Mouse (Mus musculus) retina, postnatal 1 day (tissue): ENCODE measurements around the gene Hipk2.

Source experiments
- DNase-seq: peaks from one replicate; pipeline ENCODE4 v3.0.0-alpha.2; 2012

The Hipk2 gene

GRCm38 (mm10) chr6:38901636-38902035 is 25.7 kb upstream of the Hipk2 start:
- DNase-seq: no peak

DNA sequence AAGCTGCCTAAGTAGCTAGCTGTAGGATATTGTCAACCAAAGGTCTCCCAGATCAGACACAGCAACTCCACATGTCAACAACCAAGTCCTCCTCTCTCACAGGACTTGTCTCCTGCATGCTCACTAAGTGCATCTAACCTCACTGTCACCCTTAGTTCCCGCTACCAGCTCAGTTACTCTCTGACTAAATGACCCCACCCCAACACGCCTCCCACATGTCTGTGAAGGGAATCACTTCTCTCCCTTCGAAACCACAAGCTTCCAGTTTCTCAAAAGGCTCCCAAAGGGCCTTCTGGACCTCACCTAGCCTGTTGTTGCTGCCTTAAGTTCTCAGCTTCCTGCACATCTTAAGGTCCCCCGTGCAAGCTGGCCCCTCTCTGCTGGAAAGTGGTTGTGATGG is 25.2 kb upstream of the Hipk2 start:
- DNase-seq: no peak

DNA sequence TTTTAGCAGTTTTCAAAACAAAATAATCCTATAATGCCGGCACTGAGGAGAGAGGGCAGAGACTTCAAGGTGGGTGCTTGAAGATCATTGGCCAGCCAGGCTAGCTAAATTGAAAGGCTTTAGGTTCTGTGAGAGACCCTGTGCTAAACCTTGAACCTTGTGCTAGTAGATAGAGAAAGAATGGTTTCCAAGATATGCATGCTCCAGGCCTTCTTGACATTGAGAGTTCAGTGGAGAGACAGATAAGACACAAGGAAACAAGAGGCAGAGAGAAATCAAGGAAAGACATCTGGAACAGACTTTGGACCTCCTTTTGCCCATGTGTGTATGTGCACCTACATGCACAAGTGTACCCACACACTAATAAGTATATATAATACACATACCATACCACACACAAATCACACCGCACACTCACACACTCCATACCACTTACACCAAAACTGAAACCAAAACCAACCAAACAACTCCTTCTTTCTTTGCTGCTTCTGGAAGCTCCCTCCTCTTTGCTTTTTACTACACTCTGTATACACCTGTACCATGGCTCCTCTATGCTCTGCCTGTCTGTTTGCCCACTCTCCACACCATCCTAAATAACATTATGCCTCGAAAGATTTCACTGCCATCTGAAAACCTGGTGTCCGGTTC is 24.6 kb upstream of the Hipk2 start:
- DNase-seq: no peak

- DNase-seq: no peak
These were observed 24.1 kb upstream of the Hipk2 start for GRCm38 (mm10) chr6:38900073-38900472.

- DNase-seq: no peak
These were observed 17.6 kb upstream of the Hipk2 start for GRCm38 (mm10) chr6:38893615-38894014.

DNA sequence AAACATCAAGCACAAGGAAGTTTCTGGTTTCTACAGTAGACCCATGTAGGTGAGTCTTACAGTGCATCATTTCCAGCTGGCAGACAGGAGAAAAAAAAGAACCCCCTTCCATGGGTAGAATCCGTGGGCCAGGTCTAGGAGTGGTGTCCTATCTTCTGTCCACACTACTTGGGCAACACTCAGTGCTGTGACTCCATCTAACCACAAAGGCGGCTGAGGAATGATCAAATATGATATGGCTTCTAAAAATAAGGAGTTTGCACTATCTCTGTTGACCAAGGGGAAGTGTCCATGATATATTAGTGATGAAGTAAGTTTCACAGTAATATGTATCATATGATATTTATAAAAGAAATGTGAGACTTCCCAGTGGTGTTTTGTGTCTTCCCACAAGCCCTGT is 16.1 kb upstream of the Hipk2 start:
- no peak for DNase-seq

DNA sequence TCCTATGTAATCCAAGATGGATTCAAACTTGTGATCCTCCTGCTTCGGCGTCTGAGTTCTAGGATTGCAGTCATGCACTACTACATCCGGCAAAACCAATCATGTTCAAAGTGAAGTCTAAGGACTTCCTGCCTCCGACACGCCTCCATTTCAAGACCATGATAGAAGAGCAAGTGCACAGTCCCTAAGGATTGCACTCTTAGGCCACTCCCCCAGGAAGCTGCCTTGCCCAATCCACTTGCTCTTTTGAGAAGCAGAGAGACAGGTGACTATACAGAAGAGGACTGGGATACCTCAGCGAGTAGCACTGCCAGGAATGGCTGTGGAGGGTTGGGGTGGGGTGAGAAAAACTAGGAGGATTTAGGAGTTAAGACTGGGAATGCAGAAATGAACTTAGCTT is 13.2 kb upstream of the Hipk2 start:
- no peak for DNase-seq

DNA sequence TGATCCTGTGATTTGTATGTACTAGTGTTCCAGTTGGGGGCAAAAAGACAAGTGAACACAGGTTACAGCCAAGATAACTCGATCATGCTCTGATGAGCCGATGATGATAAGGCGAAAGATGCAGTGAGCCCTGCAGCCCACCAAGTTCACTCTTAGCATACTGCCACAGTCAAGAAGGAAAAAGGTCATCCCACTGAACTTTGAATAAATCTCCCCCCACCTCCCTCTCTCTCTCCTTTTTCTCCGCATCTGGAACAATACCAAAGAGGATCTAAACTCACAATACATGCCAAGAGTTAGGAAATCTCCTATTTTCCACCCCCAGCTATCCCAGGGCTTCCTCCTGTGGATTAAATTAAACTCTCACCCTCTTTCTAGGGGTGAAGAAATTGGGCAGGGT is 11.5 kb upstream of the Hipk2 start:
- no peak for DNase-seq

DNA sequence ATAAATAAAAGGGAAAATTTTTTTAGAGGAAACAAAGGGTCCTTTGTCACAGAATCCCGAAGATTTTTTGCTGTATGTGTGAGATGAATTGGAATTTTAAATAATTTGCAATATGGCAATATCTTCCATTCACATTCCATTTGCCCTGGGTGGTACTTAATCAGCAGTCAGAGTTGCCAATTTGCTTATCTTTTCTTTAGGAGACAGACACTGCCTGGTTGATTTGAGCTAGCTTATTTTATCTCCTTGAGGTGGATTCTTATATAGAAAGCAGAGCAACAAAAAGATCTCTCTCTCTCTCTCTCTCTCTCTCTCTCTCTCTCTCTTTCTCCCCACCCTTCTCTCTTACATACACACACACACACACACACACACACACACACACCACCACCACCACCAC is 9.2 kb upstream of the Hipk2 start:
- DNase-seq: no peak

DNA sequence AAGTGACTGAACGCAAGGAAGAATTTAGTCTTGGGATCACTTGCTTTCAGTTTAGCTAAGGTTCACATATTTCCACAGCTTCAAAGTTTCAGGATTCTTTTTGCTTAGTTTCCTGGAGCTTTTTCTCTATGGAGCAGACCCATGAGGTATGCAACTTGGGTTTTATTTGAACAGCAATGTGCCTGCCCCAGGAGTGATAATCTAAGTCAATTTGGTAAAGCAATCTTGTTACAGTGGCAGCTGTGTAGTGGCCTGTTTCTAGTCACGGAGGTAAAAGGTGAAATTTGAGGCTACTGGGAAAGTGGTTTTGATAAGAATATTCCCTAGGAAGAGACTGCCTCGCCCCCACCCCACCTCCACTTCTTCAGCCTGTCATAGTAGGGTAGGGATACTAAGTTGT is 8.5 kb upstream of the Hipk2 start:
- DNase-seq: no peak

GRCm38 (mm10) chr6:38882728-38883171 is 6.8 kb upstream of the Hipk2 start:
- no peak for DNase-seq

- no peak for DNase-seq
These were observed 6.0 kb upstream of the Hipk2 start for GRCm38 (mm10) chr6:38881975-38882374.

GRCm38 (mm10) chr6:38881468-38881867 is 5.5 kb upstream of the Hipk2 start:
- no peak for DNase-seq

- DNase-seq: no peak
These were observed 1.7 kb upstream of the Hipk2 start for GRCm38 (mm10) chr6:38877674-38878073.

DNA sequence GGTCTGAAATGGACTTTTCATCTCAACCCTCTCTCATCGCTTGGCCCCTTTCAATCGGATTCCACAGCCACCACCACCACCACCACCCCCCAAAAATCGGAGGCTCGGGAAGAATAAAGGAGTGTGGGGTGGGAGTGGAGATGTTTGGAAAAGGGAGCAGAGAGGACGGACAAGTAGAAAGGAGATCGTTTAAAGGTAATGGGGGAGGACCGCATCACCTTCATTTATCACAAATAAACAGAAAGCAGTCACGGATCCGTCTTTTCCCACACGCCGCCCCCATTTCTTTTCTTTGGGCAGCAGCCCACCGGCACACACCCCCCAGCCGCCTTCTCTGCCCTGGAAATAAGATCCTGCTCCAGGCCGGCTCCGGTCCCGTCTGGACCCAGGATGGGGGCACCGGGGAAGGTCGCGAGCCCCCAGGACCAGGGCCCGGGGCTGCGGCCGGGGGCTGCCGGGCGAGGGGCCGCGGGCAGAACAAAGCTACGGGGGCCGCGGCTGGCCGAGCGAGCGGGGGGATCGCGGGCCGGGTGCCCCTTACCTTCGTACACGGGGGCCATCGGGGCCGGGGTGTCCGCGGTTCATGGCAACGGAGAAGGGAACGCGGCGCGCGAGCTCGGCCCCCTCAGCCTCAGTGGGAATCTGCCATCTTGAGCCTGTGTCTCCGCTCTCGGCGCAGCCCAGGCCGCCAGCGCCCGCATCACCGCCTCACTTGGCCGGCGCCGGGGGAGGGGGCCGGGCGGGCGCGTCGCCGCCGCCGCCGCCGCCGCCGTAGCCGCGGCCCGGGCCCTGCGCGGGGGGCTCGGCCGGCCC is 501 bp downstream of the Hipk2 start, which contains the start of gene Tbxas1:
Tbxas1 (plus strand) TSS at position 147 of the 813 bp plus-strand sequence.
- DNase-seq: peak; percentile 74

DNA sequence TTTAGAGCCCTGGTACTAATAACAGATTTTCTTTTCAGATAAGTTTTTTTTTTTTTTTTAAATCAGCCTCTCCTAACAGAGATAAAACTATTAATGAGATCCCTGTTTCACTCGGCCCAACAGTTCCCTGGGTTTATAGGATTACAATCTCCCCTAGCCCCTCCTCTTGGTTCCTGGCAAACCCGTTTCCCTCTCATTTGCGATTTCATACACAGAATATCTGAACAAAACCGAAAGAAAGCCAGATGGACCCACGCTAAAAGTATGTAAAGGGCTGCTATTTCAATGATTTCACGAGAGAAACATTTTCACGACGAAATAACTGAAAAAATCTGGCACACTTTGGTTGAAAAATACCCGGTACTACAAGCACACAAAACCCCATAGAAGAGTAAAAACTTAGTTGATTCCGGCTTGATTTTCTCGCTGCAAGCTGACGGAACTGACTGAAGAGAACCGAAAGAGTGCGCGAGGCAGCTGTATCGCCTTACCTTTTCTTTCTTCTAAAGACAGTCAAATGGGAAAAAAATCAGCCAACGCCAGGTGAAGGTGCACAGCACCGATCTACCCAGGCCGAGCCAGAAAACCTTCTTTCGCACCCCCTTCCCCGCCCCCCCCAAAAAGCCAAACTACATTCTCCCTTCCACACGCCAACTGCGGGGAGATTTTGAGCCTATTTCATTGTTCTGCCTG is 1.3 kb downstream of the Hipk2 start:
- DNase-seq: peak; percentile 37

GRCm38 (mm10) chr6:38874035-38874434 is 1.9 kb downstream of the Hipk2 start:
- peak; percentile 82 for DNase-seq

- DNase-seq: no peak
These were observed 2.6 kb downstream of the Hipk2 start for GRCm38 (mm10) chr6:38873316-38873715.

DNA sequence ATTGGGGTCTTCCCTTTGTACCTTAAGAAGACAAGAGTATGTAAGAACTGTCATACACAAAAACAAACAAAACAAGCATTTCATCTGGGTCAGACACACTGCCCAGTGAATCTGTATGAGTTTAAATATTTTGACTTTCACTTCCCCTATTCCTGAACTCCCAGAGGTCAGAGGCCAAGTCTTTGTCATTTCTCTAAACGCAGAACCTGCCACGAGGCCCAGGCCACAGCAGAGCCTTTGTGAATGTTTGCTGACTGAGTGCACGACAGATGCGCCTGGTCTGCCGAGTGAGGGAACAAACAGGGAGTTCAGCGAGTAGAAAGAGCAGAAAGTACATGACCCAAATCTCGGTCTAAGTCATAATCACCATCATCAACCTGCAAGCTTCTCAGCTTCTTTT is 4.9 kb downstream of the Hipk2 start:
- peak; percentile 34 for DNase-seq

DNA sequence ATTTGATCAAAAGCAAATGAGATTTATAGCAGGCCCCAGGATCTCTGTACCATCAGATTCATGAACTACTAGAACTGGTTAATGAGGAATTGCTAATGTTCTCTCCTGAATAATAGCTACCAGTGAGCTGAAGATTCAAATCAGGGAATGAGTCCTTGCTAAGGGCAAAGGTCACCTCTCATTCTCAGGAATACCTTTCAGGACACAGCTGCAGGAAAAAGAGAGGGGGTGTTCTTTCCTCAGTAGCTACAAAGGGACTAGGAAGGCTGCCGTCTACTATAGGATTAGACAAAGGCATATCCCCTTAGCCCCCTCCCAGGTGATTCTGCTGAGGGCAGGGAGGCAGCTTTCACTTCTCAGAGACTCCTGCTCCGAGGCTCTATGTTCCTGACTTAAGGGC is 5.9 kb downstream of the Hipk2 start:
- DNase-seq: no peak

- no peak for DNase-seq
These were observed 7.0 kb downstream of the Hipk2 start for GRCm38 (mm10) chr6:38868974-38869373.

DNA sequence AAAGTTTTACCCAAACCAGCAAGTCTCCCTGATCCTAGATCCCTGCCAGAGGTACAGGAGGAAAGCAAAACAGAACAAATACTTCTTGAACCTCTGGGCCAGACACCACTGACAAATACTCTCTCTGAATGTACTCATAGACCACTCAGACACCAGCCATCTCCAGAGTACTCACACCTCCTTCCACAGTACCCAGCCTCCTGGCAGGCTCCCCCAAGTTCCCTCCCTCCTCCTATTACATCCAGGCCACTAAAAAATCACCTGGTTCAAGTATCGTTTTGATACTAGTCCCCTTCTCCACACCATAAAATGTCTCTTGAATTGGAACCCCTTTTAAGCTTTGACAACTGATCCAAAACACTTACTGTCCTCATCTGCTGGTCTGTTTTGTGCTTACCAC is 8.7 kb downstream of the Hipk2 start:
- no peak for DNase-seq

DNA sequence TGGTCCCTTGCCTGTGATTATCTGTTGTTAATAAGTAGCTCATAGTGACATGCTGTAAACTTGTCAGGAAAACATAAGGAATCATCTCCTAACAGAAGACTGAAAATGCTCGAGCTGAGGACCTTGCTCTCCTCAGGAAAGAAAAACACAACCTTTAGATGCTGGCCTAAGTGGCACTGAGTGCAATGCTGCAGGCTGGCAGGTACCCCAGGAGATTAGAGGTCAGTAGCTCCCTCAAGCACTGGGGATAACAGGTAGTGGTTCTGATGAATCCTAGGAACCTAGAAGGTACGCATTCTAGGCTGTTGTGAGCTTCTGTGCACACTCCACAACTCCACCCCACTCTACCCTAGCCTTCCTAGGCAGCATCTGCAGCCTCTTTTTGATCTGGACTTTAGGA is 9.2 kb downstream of the Hipk2 start:
- no peak for DNase-seq

GRCm38 (mm10) chr6:38866357-38866756 is 9.6 kb downstream of the Hipk2 start:
- DNase-seq: no peak
